Mouse (Mus musculus) liver, postnatal 0 days (tissue): Measurements from ENCODE around the gene Nt5c3b.

ENCODE experiments used
- CTCF ChIP-seq: sonication (generic); IDR thresholded peaks from 2 replicates; pipeline ENCODE4 v1.5.1; 2016; ENCODE audit warnings: antibody characterized with exemption, low read depth
- EP300 ChIP-seq: IDR thresholded peaks from 2 replicates; pipeline ENCODE4 v1.6.1; 2016; ENCODE audit warnings: antibody characterized with exemption, low read depth, mild to moderate bottlenecking

DNA sequence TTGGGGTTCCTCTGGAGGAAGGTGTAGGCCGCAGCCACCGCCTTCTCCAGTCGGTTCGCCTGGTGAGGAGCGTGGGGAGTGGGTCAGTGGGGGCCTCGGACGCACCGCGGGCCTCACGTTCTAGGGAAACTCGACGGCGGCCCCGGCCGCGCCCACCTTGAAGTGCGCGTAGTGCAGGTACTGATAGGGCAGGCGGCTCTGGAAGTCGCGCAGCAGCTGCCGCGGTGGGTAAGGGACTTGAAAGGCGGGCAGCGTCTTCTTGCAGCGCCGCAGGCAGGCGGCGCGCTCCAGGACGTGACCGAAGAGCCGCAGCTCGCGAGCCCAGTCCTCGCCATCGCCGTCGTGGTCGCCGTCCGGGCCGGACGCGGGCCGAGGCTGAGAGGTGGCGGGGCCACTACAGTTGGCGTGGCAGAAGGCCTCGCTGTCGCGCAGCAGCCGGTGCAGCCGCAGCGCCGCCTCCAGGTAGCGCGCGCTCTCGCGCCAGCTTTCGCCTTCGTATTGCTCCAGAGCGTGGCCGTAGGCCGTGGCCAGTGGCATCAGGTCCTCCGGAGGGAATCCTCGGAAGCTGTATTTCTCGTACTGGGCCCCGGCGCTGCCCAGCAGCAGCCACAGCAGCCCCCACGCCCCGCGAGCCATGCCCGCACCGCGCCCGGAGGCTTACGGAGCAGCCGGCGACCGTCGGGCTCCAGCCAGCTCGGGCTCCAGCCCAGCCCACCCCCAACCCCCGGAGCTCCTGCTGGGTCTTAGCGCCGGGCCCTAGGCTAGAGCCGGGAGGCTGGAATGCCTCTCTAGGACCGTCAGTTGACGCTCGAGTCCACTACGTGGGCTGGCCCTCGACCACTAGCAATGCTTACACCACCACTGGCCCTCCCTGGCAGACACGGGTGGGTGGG lies 27.3 kb downstream of the Nt5c3b start, which contains the start of gene P3h4:
- TF ChIP-seq CTCF, result peak; percentile 70
- TF ChIP-seq EP300, result no peak
